10 mouse cellular contexts compared by ENCODE assay signal in genomic region chr7:3474291-3475080, GRCm38 (mm10). TPM values are rescaled to one million over a fixed set of nuclear protein-coding genes. Genes with fewer than 3 reads are reported as not detected.
DNase-seq lines count a peak whose midpoint lies in the region; ATAC-seq and TF ChIP-seq lines count a peak whose summit lies in the region.
"Had no signal": no experiment of that assay in that cellular context is flagged by ENCODE, and none has a peak within 500 bp of the region (broad histone marks: within the 10 kb centered on the region; RNA-seq: fewer than 3 reads in every experiment).

No protein-coding gene starts in this region.

- TF ChIP-seq CTCF in thymus, adult 2 months (IDR thresholded peaks at IDR 0.05; ENCODE audit: borderline replicate concordance, control insufficient read depth, extremely low read depth, insufficient read depth, low read length, poor library complexity), result no peak

- peak; percentile 61; the same call in 1 of the 2 replicates for ATAC-seq in heart, embryonic 11.5 days (replicated peaks; ENCODE audit: insufficient number of reproducible peaks, low FRiP score, low TSS enrichment)
- ATAC-seq in hindbrain, embryonic 12.5 days (ENCODE audit: low FRiP score), result no peak
- ATAC-seq in midbrain, embryonic 12.5 days (ENCODE audit: low FRiP score, low read depth), result peak; percentile 56; the same call in 1 of the 2 replicates

- intact Hi-C loops in gastrocnemius, postnatal 36 days (cut with DNase I), result no loop called here

- no peaks in the 10 kb centered on the region for H3K4me1 ChIP-seq in heart, embryonic 11.5 days (ENCODE audit: control insufficient read depth, insufficient read depth, low read length)
- H3K4me1 ChIP-seq in hindbrain, embryonic 12.5 days, result no peaks in the 10 kb centered on the region
- 0 out of 2 replicates have a peak, but pooled peaks cover 4% of the 10 kb centered on the region for H3K4me1 ChIP-seq in midbrain, embryonic 12.5 days
- no peaks in the 10 kb centered on the region for H3K4me1 ChIP-seq in thymus, adult 2 months (replicated peaks; ENCODE audit: control insufficient read depth, insufficient read depth, low read length)

- TF ChIP-seq POLR2A in thymus, adult 2 months (IDR thresholded peaks at IDR 0.05; ENCODE audit: control insufficient read depth, extremely low read depth, insufficient read depth, low read length, poor library complexity), result no peak

- no peak overlapping the region for H3K27ac ChIP-seq in heart, embryonic 11.5 days (ENCODE audit: low read depth, low read length)
- no peak overlapping the region for H3K27ac ChIP-seq in hindbrain, embryonic 12.5 days
- H3K27ac ChIP-seq in midbrain, embryonic 12.5 days (replicated peaks), result no peak overlapping the region
- H3K27ac ChIP-seq in thymus, adult 2 months (ENCODE audit: control insufficient read depth, insufficient read depth, low read length), result no peak overlapping the region

- peak overlapping the region; percentile 23 for H3K4me3 ChIP-seq in heart, embryonic 11.5 days (ENCODE audit: low read depth, low read length)
- peak overlapping the region; percentile 13 for H3K4me3 ChIP-seq in hindbrain, embryonic 12.5 days
- peak overlapping the region; percentile 17 for H3K4me3 ChIP-seq in midbrain, embryonic 12.5 days
- no peak overlapping the region for H3K4me3 ChIP-seq in thymus, adult 2 months (ENCODE audit: control insufficient read depth, insufficient read depth, low read length)

- peak overlapping the region; percentile 30; the same call in 1 of the 2 replicates for H3K9ac ChIP-seq in heart, embryonic 11.5 days (ENCODE audit: low read depth, low read length)
- H3K9ac ChIP-seq in hindbrain, embryonic 12.5 days, result no peak overlapping the region
- no peak overlapping the region for H3K9ac ChIP-seq in midbrain, embryonic 12.5 days (replicated peaks)

- H3K27me3 ChIP-seq in heart, embryonic 11.5 days (ENCODE audit: control insufficient read depth, insufficient read depth, low read length), result no peaks in the 10 kb centered on the region
- H3K27me3 ChIP-seq in hindbrain, embryonic 12.5 days, result no peaks in the 10 kb centered on the region
- no peaks in the 10 kb centered on the region for H3K27me3 ChIP-seq in midbrain, embryonic 12.5 days
- H3K27me3 ChIP-seq in thymus, adult 2 months (ENCODE audit: control insufficient read depth, insufficient read depth, low read length), result no peaks in the 10 kb centered on the region

- 4% methylated on average over 19 of the region's 19 CpGs for WGBS in heart, embryonic 11.5 days (ENCODE audit: insufficient replicate concordance)
- 9% methylated on average over 19 of the region's 19 CpGs for WGBS in hindbrain, embryonic 12.5 days
- 6% methylated on average over 19 of the region's 19 CpGs for WGBS in midbrain, embryonic 12.5 days
- WGBS in thymus, adult 2 months, result 38% methylated on average over 19 of the region's 19 CpGs

- H3K4me2 ChIP-seq in heart, embryonic 11.5 days, result peak overlapping the region; percentile 62
- H3K4me2 ChIP-seq in hindbrain, embryonic 12.5 days (replicated peaks), result peak overlapping the region; percentile 41
- H3K4me2 ChIP-seq in midbrain, embryonic 12.5 days (replicated peaks), result peak overlapping the region; percentile 38

- no peaks in the 10 kb centered on the region for H3K9me3 ChIP-seq in heart, embryonic 11.5 days (replicated peaks; ENCODE audit: control insufficient read depth, low read length)
- H3K9me3 ChIP-seq in hindbrain, embryonic 12.5 days (replicated peaks), result no peaks in the 10 kb centered on the region
- H3K9me3 ChIP-seq in midbrain, embryonic 12.5 days, result no peaks in the 10 kb centered on the region

- DNase-seq in heart, adult 18-20 months, result no peak
- peak; percentile 56 for DNase-seq in WW6 (ENCODE audit: low read depth, low spot score)
- DNase-seq in gastrocnemius, postnatal 36 days, result no peak
- DNase-seq in thymus, adult 2 months, result no peak
- DNase-seq in layer of hippocampus, adult 9-10 months (ENCODE audit: low spot score), result no peak
- DNase-seq: B cell, adult 2 months had no signal

- H3K36me3 ChIP-seq in heart, embryonic 11.5 days (ENCODE audit: control insufficient read depth, insufficient read depth, low read length), result no peaks in the 10 kb centered on the region
- no peaks in the 10 kb centered on the region for H3K36me3 ChIP-seq in hindbrain, embryonic 12.5 days
- no peaks in the 10 kb centered on the region for H3K36me3 ChIP-seq in midbrain, embryonic 12.5 days
- no peaks in the 10 kb centered on the region for H3K36me3 ChIP-seq in thymus, adult 2 months (ENCODE audit: control insufficient read depth, insufficient read depth, low read length)

RNA-seq across cellular contexts. Expression of gene Tarm1, which starts 27.9 kb away (rescaled TPM):
- not detected in 2 replicates for polyA plus RNA-seq in heart, embryonic 11.5 days (2014; fragmentation: Nextera tagmentation; extraction: Ambion mirVana)
- total RNA-seq in heart, adult 18-20 months (2021), result not detected
- not detected in 2 replicates for polyA plus RNA-seq in hindbrain, embryonic 12.5 days (2016; fragmentation: Nextera tagmentation; extraction: Ambion mirVana)
- polyA plus RNA-seq in midbrain, embryonic 12.5 days (2016; fragmentation: Nextera tagmentation; extraction: Ambion mirVana), result not detected in 2 replicates
- not detected for total RNA-seq in gastrocnemius, postnatal 36 days (2021)
- polyA plus RNA-seq in thymus, adult 2 months (2012; rRNA removed), result 0.52 and 0.53 TPM in 2 replicates

RNA-seq across cellular contexts. Expression of gene Cacng6, which starts 50.5 kb away (rescaled TPM):
- 18.3 and 19.0 TPM in 2 replicates for polyA plus RNA-seq in heart, embryonic 11.5 days (2014; fragmentation: Nextera tagmentation; extraction: Ambion mirVana)
- total RNA-seq in heart, adult 18-20 months (2021), result 1 to 10 TPM; 1.5 to 2.0 TPM
- polyA plus RNA-seq in hindbrain, embryonic 12.5 days (2016; fragmentation: Nextera tagmentation; extraction: Ambion mirVana), result 0.27 and 1.4 TPM in 2 replicates
- 0.20 TPM in 1 of 2 replicates, not detected in the other for polyA plus RNA-seq in midbrain, embryonic 12.5 days (2016; fragmentation: Nextera tagmentation; extraction: Ambion mirVana)
- 100 to 1,000 TPM in 1 of 2 experiments, 10 to 100 TPM in 1; 96.8 to 101 TPM for total RNA-seq in gastrocnemius, postnatal 36 days (2021)
- polyA plus RNA-seq in thymus, adult 2 months (2012; rRNA removed), result 0.11 and 0.40 TPM in 2 replicates
- total RNA-seq: neutrophil, adult 5-6 weeks had no signal
